Mouse (Mus musculus): ENCODE measurements around the gene Nabp1. TPM values are rescaled to one million over a fixed set of nuclear protein-coding genes. Genes with fewer than 3 reads are reported as not detected.

Gene Nabp1
- total and polyA plus RNA-seq, 3 experiments = 7.8 to 214 (median 75.8) TPM

DNA sequence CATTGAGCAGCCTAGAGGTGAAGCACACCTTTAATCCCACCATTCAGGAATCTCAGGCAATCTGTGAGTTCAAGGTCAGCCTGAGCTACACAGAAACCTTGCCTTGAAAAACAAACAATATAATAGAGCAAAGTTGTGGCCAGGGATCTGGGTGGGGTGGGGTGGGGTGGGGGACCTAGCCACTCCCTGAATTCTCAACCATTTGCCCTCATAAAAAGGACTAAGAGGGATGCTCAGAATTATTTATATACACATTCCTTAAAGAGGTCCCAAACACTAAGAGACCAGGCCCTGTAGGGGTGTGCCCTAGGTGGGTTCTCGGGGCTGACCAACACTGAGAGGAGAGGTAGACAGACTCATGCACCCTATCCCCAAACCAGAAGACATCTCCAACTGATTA lies 1.5 kb upstream of the Nabp1 start:
- peaks cover 8% of the 10 kb centered on the region for H3K36me3 ChIP-seq (replicated peaks)
- no peaks in the 10 kb centered on the region for H3K27me3 ChIP-seq (ENCODE audit: insufficient read depth, low read length)
- H3K9me3 ChIP-seq (replicated peaks) = no peaks in the 10 kb centered on the region
- no peak overlapping the region; the same call in 1 of the 2 replicates for H3K4me3 ChIP-seq (ENCODE audit: low read depth, low read length)
- DNase-seq (ENCODE audit: low spot score) (no peak), ATAC-seq (ENCODE audit: extremely low read depth, insufficient number of reproducible peaks, low FRiP score, poor library complexity, severe bottlenecking) (no peak)
- H3K4me1 ChIP-seq (ENCODE audit: insufficient read depth, low read depth, low read length) = peaks cover 36% of the 10 kb centered on the region
- TF ChIP-seq GATA2 (IDR thresholded peaks at IDR 0.05; ENCODE audit: borderline replicate concordance, low read depth, low read length) = no peak
- no peak for TF ChIP-seq GATA1 (IDR thresholded peaks at IDR 0.05; ENCODE audit: borderline replicate concordance, low read length)
- no peak for TF ChIP-seq CTCF (IDR thresholded peaks at IDR 0.05; ENCODE audit: low read depth, low read length)
- no peak for TF ChIP-seq POLR2AphosphoS5 (IDR thresholded peaks at IDR 0.05; ENCODE audit: insufficient replicate concordance, low read depth, low read length)
- no peak for TF ChIP-seq TAL1 (conservative IDR thresholded peaks at IDR 0.05; ENCODE audit: low read depth, low read length)

DNA sequence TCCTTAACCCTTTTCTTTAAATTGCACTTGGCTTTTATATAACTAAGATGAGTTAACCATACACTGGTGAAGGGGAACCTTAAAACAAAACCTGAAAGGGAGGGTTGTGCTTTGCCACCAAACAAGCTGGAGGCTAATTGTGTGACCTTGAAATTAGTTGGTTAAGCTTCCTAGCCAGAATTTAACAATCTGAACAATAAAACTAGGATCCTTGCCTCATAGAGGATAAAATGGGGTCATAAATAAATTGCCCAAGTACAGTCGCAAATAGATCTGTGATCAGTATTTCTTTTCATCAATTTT lies 753 bp upstream of the Nabp1 start:
- H3K36me3 ChIP-seq (replicated peaks) = peaks cover 14% of the 10 kb centered on the region
- no peaks in the 10 kb centered on the region for H3K9me3 ChIP-seq (replicated peaks)
- DNase-seq (ENCODE audit: low spot score) = no peak
- no peak for ATAC-seq (ENCODE audit: extremely low read depth, insufficient number of reproducible peaks, low FRiP score, poor library complexity, severe bottlenecking)
- peaks cover 38% of the 10 kb centered on the region for H3K4me1 ChIP-seq (ENCODE audit: insufficient read depth, low read depth, low read length)
- TF ChIP-seq GATA2 (IDR thresholded peaks at IDR 0.05; ENCODE audit: borderline replicate concordance, low read depth, low read length) = no peak
- no peak for TF ChIP-seq POLR2AphosphoS5 (IDR thresholded peaks at IDR 0.05; ENCODE audit: insufficient replicate concordance, low read depth, low read length)
- no peak for TF ChIP-seq GATA1 (IDR thresholded peaks at IDR 0.05; ENCODE audit: borderline replicate concordance, low read length)
- TF ChIP-seq TAL1 (conservative IDR thresholded peaks at IDR 0.05; ENCODE audit: low read depth, low read length) = no peak
- TF ChIP-seq CTCF (IDR thresholded peaks at IDR 0.05; ENCODE audit: low read depth, low read length) = no peak
- no peaks in the 10 kb centered on the region for H3K27me3 ChIP-seq (ENCODE audit: insufficient read depth, low read length)
- H3K4me3 ChIP-seq (ENCODE audit: low read depth, low read length) = peak overlapping the region; percentile 88

DNA sequence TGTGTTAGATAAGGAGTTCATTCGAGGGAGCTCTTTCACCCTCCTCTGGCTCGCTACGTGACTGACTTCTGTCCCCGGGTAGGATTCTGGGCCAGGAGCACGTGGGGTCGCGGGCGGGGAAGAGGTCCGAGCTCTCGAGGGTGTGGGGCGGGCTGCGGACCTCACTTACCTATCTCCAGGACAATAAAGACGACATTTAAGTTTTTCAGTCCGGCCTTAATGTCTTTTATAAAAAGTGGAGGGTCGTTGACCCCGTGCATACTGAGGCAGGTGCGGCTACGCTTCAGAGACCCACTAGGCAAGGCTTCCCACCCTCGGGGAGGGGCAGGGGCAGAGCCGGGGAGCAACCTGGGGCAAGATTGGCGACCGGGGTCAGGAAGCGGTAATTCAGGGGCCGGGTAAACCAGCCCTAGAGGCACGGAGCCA lies 556 bp downstream of the Nabp1 start:
- peak overlapping the region; percentile 88 for H3K4me3 ChIP-seq (ENCODE audit: low read depth, low read length)
- TF ChIP-seq GATA2 (IDR thresholded peaks at IDR 0.05; ENCODE audit: borderline replicate concordance, low read depth, low read length) (no peak), POLR2AphosphoS5 (IDR thresholded peaks at IDR 0.05; ENCODE audit: insufficient replicate concordance, low read depth, low read length) (no peak), TAL1 (conservative IDR thresholded peaks at IDR 0.05; ENCODE audit: low read depth, low read length) (no peak), GATA1 (IDR thresholded peaks at IDR 0.05; ENCODE audit: borderline replicate concordance, low read length) (no peak), CTCF (IDR thresholded peaks at IDR 0.05; ENCODE audit: low read depth, low read length) (no peak)
- H3K4me1 ChIP-seq (ENCODE audit: insufficient read depth, low read depth, low read length) = peaks cover 41% of the 10 kb centered on the region
- H3K9me3 ChIP-seq (replicated peaks) = no peaks in the 10 kb centered on the region
- no peak for ATAC-seq (ENCODE audit: extremely low read depth, insufficient number of reproducible peaks, low FRiP score, poor library complexity, severe bottlenecking)
- no peaks in the 10 kb centered on the region for H3K27me3 ChIP-seq (ENCODE audit: insufficient read depth, low read length)
- peak; percentile 67 for DNase-seq (ENCODE audit: low spot score)
- peaks cover 27% of the 10 kb centered on the region for H3K36me3 ChIP-seq (replicated peaks)

DNA sequence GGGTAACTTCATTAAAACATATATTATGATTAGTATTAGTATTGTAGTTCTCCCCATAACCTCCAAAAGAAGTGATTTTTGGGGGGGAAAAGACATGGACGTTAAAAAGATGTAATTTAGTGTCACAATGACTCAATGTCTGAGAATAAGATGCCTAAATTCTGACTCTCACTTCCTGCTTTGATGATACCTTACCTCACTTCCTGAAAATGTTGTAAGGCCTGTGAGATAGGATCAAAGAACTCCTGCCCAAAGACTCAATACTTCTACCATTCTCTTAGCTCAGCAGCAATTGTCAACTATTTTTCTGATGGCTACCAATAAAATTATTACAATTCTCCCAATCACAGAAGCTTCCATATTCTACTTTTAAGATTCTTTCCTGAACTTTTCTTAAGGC lies 1.8 kb downstream of the Nabp1 start:
- H3K36me3 ChIP-seq (replicated peaks) = peaks cover 36% of the 10 kb centered on the region
- H3K9me3 ChIP-seq (replicated peaks) = no peaks in the 10 kb centered on the region
- peaks cover 43% of the 10 kb centered on the region for H3K4me1 ChIP-seq (ENCODE audit: insufficient read depth, low read depth, low read length)
- no peaks in the 10 kb centered on the region for H3K27me3 ChIP-seq (ENCODE audit: insufficient read depth, low read length)
- DNase-seq (ENCODE audit: low spot score) (no peak), ATAC-seq (ENCODE audit: extremely low read depth, insufficient number of reproducible peaks, low FRiP score, poor library complexity, severe bottlenecking) (no peak)
- TF ChIP-seq TAL1 (conservative IDR thresholded peaks at IDR 0.05; ENCODE audit: low read depth, low read length) (no peak), GATA2 (IDR thresholded peaks at IDR 0.05; ENCODE audit: borderline replicate concordance, low read depth, low read length) (no peak), POLR2AphosphoS5 (IDR thresholded peaks at IDR 0.05; ENCODE audit: insufficient replicate concordance, low read depth, low read length) (no peak), CTCF (IDR thresholded peaks at IDR 0.05; ENCODE audit: low read depth, low read length) (no peak), GATA1 (IDR thresholded peaks at IDR 0.05; ENCODE audit: borderline replicate concordance, low read length) (no peak)
- no peak overlapping the region; the same call in 1 of the 2 replicates for H3K4me3 ChIP-seq (ENCODE audit: low read depth, low read length)

DNA sequence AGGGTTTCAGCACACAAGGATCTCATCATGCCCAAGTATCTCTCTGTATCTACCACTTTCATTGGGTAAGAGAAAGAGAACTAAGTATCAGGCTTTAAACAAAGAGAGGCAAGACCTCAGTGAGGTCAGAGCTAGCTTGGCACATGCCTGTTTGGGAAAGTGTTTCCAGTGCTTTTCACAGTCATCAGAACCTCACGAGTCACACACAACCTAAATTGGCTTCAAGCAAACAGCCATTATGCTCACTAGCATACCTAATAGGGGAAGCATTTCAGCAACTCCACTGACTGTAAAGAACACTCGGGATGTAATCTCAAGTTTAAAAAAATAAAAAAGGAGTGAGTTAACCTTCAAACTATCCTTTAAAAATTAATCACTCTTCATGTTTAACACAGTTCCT lies 10.1 kb downstream of the Nabp1 start:
- no peak for TF ChIP-seq CTCF (IDR thresholded peaks at IDR 0.05; ENCODE audit: low read depth, low read length)
- TF ChIP-seq TAL1 (conservative IDR thresholded peaks at IDR 0.05; ENCODE audit: low read depth, low read length) = no peak
- no peak for TF ChIP-seq POLR2AphosphoS5 (IDR thresholded peaks at IDR 0.05; ENCODE audit: insufficient replicate concordance, low read depth, low read length)
- TF ChIP-seq GATA2 (IDR thresholded peaks at IDR 0.05; ENCODE audit: borderline replicate concordance, low read depth, low read length) = no peak
- TF ChIP-seq GATA1 (IDR thresholded peaks at IDR 0.05; ENCODE audit: borderline replicate concordance, low read length) = no peak
- ATAC-seq (ENCODE audit: extremely low read depth, insufficient number of reproducible peaks, low FRiP score, poor library complexity, severe bottlenecking) (no peak), DNase-seq (ENCODE audit: low spot score) (no peak)
- H3K36me3 ChIP-seq (replicated peaks) = peaks cover 43% of the 10 kb centered on the region
- H3K4me3 ChIP-seq (ENCODE audit: low read depth, low read length) = no peak overlapping the region
- H3K9me3 ChIP-seq (replicated peaks) = no peaks in the 10 kb centered on the region
- H3K27me3 ChIP-seq (ENCODE audit: insufficient read depth, low read length) = peaks cover 3% of the 10 kb centered on the region
- H3K4me1 ChIP-seq (ENCODE audit: insufficient read depth, low read depth, low read length) = peaks cover 5% of the 10 kb centered on the region; the same call in 1 of the 2 replicates

DNA sequence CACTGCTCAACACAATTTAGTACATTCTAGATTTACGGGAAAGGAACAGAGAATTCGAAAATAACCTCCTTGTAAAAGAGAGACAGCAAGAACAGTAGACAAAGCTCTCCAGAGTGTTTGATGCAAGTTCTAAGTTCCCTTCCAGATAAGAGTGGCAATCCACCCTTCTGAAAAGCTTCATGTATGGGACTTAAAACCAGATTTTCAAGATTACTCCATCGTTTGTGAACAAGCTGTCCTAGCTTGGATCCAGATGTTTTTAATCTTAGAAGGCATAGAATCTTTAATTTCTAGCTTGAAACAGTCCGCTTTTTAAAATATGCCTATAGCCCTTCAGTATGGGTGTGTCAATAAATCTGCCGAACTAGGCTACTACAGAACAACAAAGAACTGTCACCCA lies 11.0 kb downstream of the Nabp1 start:
- DNase-seq (ENCODE audit: low spot score) (no peak), ATAC-seq (ENCODE audit: extremely low read depth, insufficient number of reproducible peaks, low FRiP score, poor library complexity, severe bottlenecking) (no peak)
- TF ChIP-seq GATA1 (IDR thresholded peaks at IDR 0.05; ENCODE audit: borderline replicate concordance, low read length) = no peak
- no peak; the same call in 1 of the 2 replicates for TF ChIP-seq POLR2AphosphoS5 (IDR thresholded peaks at IDR 0.05; ENCODE audit: insufficient replicate concordance, low read depth, low read length)
- TF ChIP-seq GATA2 (IDR thresholded peaks at IDR 0.05; ENCODE audit: borderline replicate concordance, low read depth, low read length) = no peak
- H3K36me3 ChIP-seq (replicated peaks) = peaks cover 37% of the 10 kb centered on the region
- H3K4me3 ChIP-seq (ENCODE audit: low read depth, low read length) = no peak overlapping the region
- 0 out of 2 replicates have a peak, but pooled peaks cover 2% of the 10 kb centered on the region for H3K4me1 ChIP-seq (ENCODE audit: insufficient read depth, low read depth, low read length)
- no peaks in the 10 kb centered on the region for H3K9me3 ChIP-seq (replicated peaks)
- peaks cover 7% of the 10 kb centered on the region for H3K27me3 ChIP-seq (ENCODE audit: insufficient read depth, low read length)

Measured in G1E (cell line).